Mouse (Mus musculus): ENCODE results near the gene Fbxw20. TPM values are rescaled to one million over a fixed set of nuclear protein-coding genes. Genes with fewer than 3 reads are reported as not detected.
"Not testable (repeated sequence)": the region's sequence is repeated elsewhere in the genome, so short reads cannot be mapped to it uniquely, and the experiment has no call there.

Gene Fbxw20
- not detected in 2 replicates for polyA plus RNA-seq (2016; fragmentation: Nextera tagmentation; extraction: Ambion mirVana)

DNA sequence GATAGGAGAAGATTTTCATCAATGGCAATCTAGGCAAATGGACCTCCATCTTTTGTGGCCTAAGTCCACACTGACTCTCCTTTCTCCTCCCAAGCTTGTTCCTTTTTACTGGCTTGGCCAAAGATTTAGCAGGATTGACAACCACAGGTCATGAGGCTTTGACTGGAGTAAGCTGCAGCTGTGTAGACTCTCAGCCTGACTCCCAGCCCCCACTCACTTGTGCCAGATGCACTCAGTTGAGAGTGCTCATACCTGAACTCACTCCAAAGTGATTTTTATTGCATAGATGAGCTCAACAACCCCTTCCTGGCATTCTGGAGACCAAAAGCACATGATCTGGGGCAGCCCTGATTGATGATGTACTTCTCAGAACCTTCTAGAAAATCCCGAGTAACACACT lies at the start of gene Fbxw20:
TSS of gene Fbxw20 (minus strand) at position 101 of the 400 bp plus-strand sequence.
- no peak within 1 kb of the TSS for H3K9ac ChIP-seq
- H3K36me3 ChIP-seq, result no peaks in the 10 kb centered on the region
- no peak for ATAC-seq (ENCODE audit: insufficient number of reproducible peaks, insufficient read depth, low FRiP score, low TSS enrichment)
- H3K4me3 ChIP-seq, result no peak within 1 kb of the TSS
- H3K9me3 ChIP-seq, result no peaks in the 10 kb centered on the region
- H3K4me2 ChIP-seq (replicated peaks), result no peak within 1 kb of the TSS
- no peak within 1 kb of the TSS for H3K27ac ChIP-seq
- no peaks in the 10 kb centered on the region for H3K27me3 ChIP-seq
- H3K4me1 ChIP-seq, result no peaks in the 10 kb centered on the region
- WGBS, result 80% methylated on average over 1 of the region's 1 CpGs

DNA sequence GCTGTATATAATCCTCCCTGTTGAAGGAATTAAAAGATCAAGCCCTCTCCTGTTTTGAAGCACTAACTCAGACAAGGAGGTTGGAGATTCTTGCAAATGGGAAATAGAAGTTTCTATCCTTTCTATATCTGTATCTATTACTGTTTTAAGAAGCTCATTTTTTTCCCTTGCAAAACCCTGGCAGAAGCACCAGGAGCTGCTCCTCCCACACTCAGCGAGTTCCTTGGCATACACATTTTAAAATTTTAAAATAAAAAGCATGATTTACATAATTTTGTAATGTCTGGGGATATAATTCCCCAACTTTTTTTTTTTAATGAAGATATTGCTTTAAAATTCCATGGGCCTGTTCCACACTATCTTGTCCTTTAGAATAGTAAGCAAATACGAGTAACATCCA lies 28.5 kb upstream of the Fbxw20 start:
- H3K4me3 ChIP-seq, result no peak overlapping the region
- no peaks in the 10 kb centered on the region for H3K27me3 ChIP-seq
- H3K9ac ChIP-seq, result no peak overlapping the region
- H3K4me2 ChIP-seq (replicated peaks), result no peak overlapping the region
- WGBS, result 77% methylated on average over 2 of the region's 2 CpGs
- no peaks in the 10 kb centered on the region for H3K4me1 ChIP-seq
- H3K36me3 ChIP-seq, result no peaks in the 10 kb centered on the region
- no peak overlapping the region for H3K27ac ChIP-seq
- no peaks in the 10 kb centered on the region for H3K9me3 ChIP-seq
- ATAC-seq (ENCODE audit: insufficient number of reproducible peaks, insufficient read depth, low FRiP score, low TSS enrichment), result no peak

DNA sequence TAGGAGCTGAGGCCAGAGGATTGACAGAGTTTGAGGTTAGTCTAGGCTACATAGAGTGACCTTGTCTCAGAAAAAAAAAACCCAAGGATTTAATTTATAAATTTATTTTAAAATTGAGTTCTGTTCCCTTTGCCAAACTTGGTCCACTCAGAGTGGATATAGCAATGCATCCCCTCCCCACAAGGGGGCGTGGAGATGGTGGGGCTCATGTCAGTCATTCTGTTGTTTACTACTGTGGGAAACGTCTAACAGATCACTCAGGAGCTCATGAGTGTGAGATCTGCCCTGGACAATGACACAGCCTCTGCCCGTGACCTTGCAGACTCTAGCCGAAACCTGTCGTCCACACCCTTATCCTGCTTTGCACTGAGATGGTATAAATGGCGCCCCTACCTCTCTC lies 16.1 kb downstream of the Fbxw20 start:
- WGBS, result 67% methylated on average over 6 of the region's 6 CpGs
- Histone ChIP-seq H3K27ac (no peak overlapping the region), H3K36me3 (no peaks in the 10 kb centered on the region), H3K4me3 (no peak overlapping the region), H3K9ac (no peak overlapping the region), H3K4me2 (replicated peaks) (no peak overlapping the region), H3K9me3 (no peaks in the 10 kb centered on the region), H3K4me1 (no peaks in the 10 kb centered on the region), H3K27me3 (no peaks in the 10 kb centered on the region)
- ATAC-seq (ENCODE audit: insufficient number of reproducible peaks, insufficient read depth, low FRiP score, low TSS enrichment), result no peak

DNA sequence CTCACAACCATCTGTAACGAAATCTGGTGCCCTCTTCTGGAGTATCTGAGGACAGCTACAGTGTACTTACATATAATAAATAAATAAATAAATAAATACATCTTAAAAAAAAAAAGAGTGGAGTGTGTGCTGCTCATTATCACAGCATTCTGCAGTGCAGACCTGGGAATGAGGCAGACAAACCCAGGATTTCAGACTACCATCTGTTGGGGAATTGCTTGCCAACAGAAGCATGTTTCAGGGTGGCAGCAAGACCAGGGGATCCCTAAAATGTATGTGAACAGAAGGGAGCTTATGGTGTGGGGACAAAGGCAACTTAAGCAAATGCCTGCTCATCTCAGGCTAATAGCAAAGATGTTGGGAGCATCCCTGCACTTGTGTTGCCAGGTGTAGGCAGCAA lies 33.2 kb downstream of the Fbxw20 start:
- WGBS, result 62% methylated on average over 1 of the region's 1 CpGs
- H3K9me3 ChIP-seq; H3K27ac ChIP-seq; H3K4me1 ChIP-seq; H3K4me2 ChIP-seq (replicated peaks); H3K9ac ChIP-seq; H3K4me3 ChIP-seq; ATAC-seq (ENCODE audit: insufficient number of reproducible peaks, insufficient read depth, low FRiP score, low TSS enrichment); H3K27me3 ChIP-seq; H3K36me3 ChIP-seq: not testable (repeated sequence)

DNA sequence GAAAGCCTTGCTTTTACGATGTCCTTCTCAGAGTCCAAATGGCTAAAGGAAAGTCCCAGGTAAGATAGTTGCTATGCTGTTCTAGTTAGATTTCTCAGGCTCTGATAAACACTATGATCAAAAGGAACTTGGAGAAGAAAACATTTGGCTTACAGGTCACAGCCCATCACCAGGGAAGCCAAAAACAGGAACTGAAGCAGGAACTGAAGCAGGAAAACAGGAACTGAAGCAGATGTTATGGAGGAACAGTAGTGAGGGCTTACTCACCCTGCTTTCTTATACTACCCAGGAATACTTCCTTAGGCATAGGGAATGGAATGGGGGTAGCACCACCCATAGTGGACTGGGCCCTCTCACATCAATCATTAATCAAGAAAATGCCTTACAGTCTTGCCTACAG lies 34.2 kb downstream of the Fbxw20 start:
- H3K27me3 ChIP-seq, result no peaks in the 10 kb centered on the region
- H3K4me3 ChIP-seq, result no peak overlapping the region
- H3K4me1 ChIP-seq, result no peaks in the 10 kb centered on the region
- H3K27ac ChIP-seq, result no peak overlapping the region
- no peaks in the 10 kb centered on the region for H3K9me3 ChIP-seq
- 89% methylated on average over 1 of the region's 1 CpGs for WGBS
- ATAC-seq (ENCODE audit: insufficient number of reproducible peaks, insufficient read depth, low FRiP score, low TSS enrichment), result no peak
- H3K4me2 ChIP-seq (replicated peaks), result no peak overlapping the region
- no peak overlapping the region for H3K9ac ChIP-seq
- no peaks in the 10 kb centered on the region for H3K36me3 ChIP-seq

DNA sequence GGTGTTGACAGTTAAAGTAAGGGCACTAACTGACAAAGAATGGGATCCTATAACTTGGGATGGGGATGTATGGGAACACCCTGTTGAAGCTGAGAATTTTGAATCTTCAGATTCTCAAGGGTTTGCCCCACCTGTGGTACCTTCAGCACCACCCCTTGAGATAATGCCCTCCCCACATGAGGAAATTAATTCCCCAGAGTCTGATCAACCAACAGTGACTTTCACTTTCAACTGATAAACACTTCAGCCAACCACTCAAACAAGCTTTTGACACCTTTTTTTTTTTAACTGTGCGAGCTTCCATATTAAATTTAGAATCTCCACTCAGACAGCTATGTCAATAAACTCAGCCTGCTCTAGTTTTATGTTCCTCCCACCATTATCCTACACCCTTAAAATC lies 35.2 kb downstream of the Fbxw20 start:
- no peaks in the 10 kb centered on the region for H3K4me1 ChIP-seq
- no peaks in the 10 kb centered on the region for H3K36me3 ChIP-seq
- no peak overlapping the region for H3K4me3 ChIP-seq
- no peak overlapping the region for H3K4me2 ChIP-seq (replicated peaks)
- H3K27me3 ChIP-seq, result no peaks in the 10 kb centered on the region
- no peak for ATAC-seq (ENCODE audit: insufficient number of reproducible peaks, insufficient read depth, low FRiP score, low TSS enrichment)
- no peak overlapping the region for H3K9ac ChIP-seq
- H3K27ac ChIP-seq, result no peak overlapping the region
- 72% methylated on average over 1 of the region's 1 CpGs for WGBS
- no peaks in the 10 kb centered on the region for H3K9me3 ChIP-seq

DNA sequence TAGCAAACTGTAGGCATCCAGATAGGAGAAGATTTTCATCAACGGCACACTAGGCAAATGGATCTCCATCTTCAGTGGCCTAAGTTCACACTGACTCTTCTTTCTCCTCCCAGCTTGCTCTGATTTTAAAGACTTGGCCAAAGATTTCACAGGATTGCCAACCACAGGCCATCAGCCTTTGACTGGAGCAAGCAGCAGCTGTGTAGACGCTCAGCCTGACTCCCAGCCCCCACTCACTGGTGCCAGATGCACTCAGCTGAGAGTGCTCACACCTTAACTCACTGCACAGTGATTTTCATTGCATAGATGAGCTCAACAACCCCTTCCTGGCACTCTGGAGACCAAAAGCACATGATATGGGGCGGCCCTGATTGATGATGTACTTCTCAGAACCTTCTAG lies 38.7 kb downstream of the Fbxw20 start, which contains the start of gene Fbxw13:
TSS of gene Fbxw13 (minus strand) at position 101 of the 400 bp plus-strand sequence.
- H3K9ac ChIP-seq; H3K36me3 ChIP-seq; H3K4me3 ChIP-seq; H3K27me3 ChIP-seq; ATAC-seq (ENCODE audit: insufficient number of reproducible peaks, insufficient read depth, low FRiP score, low TSS enrichment); H3K27ac ChIP-seq; H3K4me1 ChIP-seq; H3K4me2 ChIP-seq (replicated peaks); H3K9me3 ChIP-seq: not testable (repeated sequence)
- WGBS, result 79% methylated on average over 3 of the region's 3 CpGs

DNA sequence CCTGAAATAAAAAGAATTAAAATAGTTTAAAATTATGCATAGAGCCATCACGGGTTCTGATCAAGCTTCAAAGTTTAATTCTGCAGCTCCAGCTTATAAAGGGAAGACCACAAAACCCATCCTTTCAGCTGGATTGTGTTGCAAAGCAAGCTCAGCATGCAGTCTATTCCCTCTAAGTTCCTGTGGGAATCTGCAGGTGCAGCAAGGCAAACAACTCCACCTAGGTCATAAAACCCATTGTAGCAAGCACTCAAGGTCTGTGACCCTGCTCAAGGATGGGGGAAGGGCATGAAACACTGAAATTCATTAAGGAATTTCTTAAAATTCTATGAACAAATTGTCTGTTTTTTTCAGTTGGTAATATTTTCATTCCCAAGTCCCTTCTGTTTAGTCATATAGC lies 57.3 kb downstream of the Fbxw20 start:
- no peaks in the 10 kb centered on the region for H3K4me1 ChIP-seq
- no peak overlapping the region for H3K4me3 ChIP-seq
- H3K27ac ChIP-seq, result no peak overlapping the region
- H3K4me2 ChIP-seq (replicated peaks), result no peak overlapping the region
- no peak for ATAC-seq (ENCODE audit: insufficient number of reproducible peaks, insufficient read depth, low FRiP score, low TSS enrichment)
- H3K9ac ChIP-seq, result no peak overlapping the region
- H3K36me3 ChIP-seq, result no peaks in the 10 kb centered on the region
- no peaks in the 10 kb centered on the region for H3K9me3 ChIP-seq
- H3K27me3 ChIP-seq, result no peaks in the 10 kb centered on the region
- 71% methylated on average over 1 of the region's 1 CpGs for WGBS

DNA sequence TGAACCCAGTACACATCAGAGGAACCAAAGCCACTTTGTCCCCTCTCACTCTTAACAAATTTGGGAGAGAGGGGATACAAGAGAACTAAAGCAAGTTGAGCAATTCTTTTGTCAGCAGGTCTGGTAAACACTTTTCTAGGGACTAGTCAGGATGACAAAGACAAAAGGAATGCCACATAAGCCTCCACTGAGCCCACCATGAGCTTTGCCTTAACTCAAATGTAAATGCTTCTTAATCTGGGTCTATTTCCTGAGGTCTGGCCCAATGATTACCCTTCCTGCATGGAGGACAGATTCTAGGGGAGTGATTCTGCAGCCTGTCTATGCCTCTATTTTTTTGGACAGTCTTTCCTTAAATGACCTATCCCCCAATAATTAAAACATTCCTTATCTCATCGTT lies 58.3 kb downstream of the Fbxw20 start:
- no peak overlapping the region for H3K4me2 ChIP-seq (replicated peaks)
- WGBS, result 80% methylated on average over 1 of the region's 1 CpGs

More for the DNA sequence above, 58.3 kb downstream of the Fbxw20 start:
- Histone ChIP-seq H3K27ac (no peak overlapping the region), H3K27me3 (no peaks in the 10 kb centered on the region), H3K36me3 (no peaks in the 10 kb centered on the region), H3K4me1 (no peaks in the 10 kb centered on the region), H3K9ac (no peak overlapping the region), H3K9me3 (no peaks in the 10 kb centered on the region), H3K4me3 (no peak overlapping the region)
- ATAC-seq (ENCODE audit: insufficient number of reproducible peaks, insufficient read depth, low FRiP score, low TSS enrichment), result no peak

Other genes starting within 250 kb of the Fbxw20 start
- 0.27 and 0.32 TPM in 2 replicates for gene Ucn2, start 248.7 kb downstream of the Fbxw20 start, polyA plus RNA-seq (2016; fragmentation: Nextera tagmentation; extraction: Ambion mirVana)
- 14.4 and 16.5 TPM in 2 replicates for gene Pfkfb4, start 243.0 kb downstream of the Fbxw20 start, polyA plus RNA-seq (2016; fragmentation: Nextera tagmentation; extraction: Ambion mirVana)
- gene Shisa5, start 196.2 kb downstream of the Fbxw20 start, polyA plus RNA-seq (2016; fragmentation: Nextera tagmentation; extraction: Ambion mirVana), result 58.6 and 60.4 TPM in 2 replicates
- 10.3 and 13.1 TPM in 2 replicates for gene Trex1, start 175.0 kb downstream of the Fbxw20 start, polyA plus RNA-seq (2016; fragmentation: Nextera tagmentation; extraction: Ambion mirVana)
- 31.5 and 34.9 TPM in 2 replicates for gene Atrip, start 160.6 kb downstream of the Fbxw20 start, polyA plus RNA-seq (2016; fragmentation: Nextera tagmentation; extraction: Ambion mirVana)
- 13.9 and 15.0 TPM in 2 replicates for gene Ccdc51, start 152.3 kb downstream of the Fbxw20 start, polyA plus RNA-seq (2016; fragmentation: Nextera tagmentation; extraction: Ambion mirVana)
- 757 TPM in 2 replicates for gene Tma7, start 152.2 kb downstream of the Fbxw20 start, polyA plus RNA-seq (2016; fragmentation: Nextera tagmentation; extraction: Ambion mirVana)
- 18.3 and 23.0 TPM in 2 replicates for gene Plxnb1, start 139.4 kb downstream of the Fbxw20 start, polyA plus RNA-seq (2016; fragmentation: Nextera tagmentation; extraction: Ambion mirVana)
- not detected in 2 replicates for gene Fbxw21, start 72.7 kb downstream of the Fbxw20 start, polyA plus RNA-seq (2016; fragmentation: Nextera tagmentation; extraction: Ambion mirVana)
- not detected in 2 replicates for gene Fbxw13, start 38.8 kb downstream of the Fbxw20 start, polyA plus RNA-seq (2016; fragmentation: Nextera tagmentation; extraction: Ambion mirVana)
- gene Fbxw14, start 52.9 kb upstream of the Fbxw20 start, polyA plus RNA-seq (2016; fragmentation: Nextera tagmentation; extraction: Ambion mirVana), result not detected in 2 replicates
- gene Fbxw28, start 104.9 kb upstream of the Fbxw20 start, polyA plus RNA-seq (2016; fragmentation: Nextera tagmentation; extraction: Ambion mirVana), result not detected in 2 replicates
- not detected in 2 replicates for gene Fbxw22, start 169.5 kb upstream of the Fbxw20 start, polyA plus RNA-seq (2016; fragmentation: Nextera tagmentation; extraction: Ambion mirVana)
- not detected in 2 replicates for gene Fbxw16, start 214.4 kb upstream of the Fbxw20 start, polyA plus RNA-seq (2016; fragmentation: Nextera tagmentation; extraction: Ambion mirVana)

All from embryonic facial prominence, embryonic 12.5 days (tissue).